Mouse (Mus musculus) ovary, adult 18-20 months (tissue): Measurements from ENCODE around the gene B3gat3.
A peak's percentile ranks its signal among the peaks of the same experiment; 100 is the strongest.

ENCODE experiments used
- DNase-seq: peaks from one replicate; pipeline ENCODE4 v3.0.0; 2022; ENCODE audit warnings: low spot score, mixed read lengths

Gene B3gat3

DNA sequence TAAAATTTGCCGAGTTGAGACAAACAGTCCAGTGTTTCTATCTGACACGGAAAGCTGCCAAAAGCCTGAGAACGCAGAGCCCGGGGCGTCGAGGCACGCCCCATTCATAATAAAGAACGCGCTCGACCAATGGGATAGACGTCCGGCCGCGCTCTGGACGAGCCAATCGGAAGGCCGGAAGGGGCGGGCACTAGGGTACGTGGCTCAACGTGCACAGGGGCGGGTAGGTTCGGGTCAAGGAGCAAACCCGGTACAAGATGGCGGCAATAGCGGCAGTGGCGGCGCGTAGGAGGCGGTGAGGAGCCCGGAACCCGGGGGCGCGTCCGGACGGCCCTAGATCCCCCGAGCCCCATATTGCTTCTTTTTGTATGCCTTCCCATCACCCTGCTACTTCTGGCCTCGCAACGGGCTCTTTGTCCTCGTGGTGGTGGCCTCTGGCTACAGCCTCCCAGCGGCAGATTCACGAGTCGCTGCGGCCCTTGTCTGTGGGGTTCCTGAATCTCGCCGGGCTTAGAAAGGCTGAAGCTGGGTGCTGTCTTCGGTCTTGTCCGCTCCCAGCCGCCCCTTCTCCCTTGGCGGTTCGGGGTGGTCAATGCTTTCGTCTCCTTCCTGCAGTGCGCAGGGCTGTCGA is 22.2 kb upstream of the B3gat3 start, which contains the start of gene Ganab:
TSS of gene Ganab (plus strand) at position 207 of the 631 bp plus-strand sequence.
- peak; percentile 94 for DNase-seq

DNA sequence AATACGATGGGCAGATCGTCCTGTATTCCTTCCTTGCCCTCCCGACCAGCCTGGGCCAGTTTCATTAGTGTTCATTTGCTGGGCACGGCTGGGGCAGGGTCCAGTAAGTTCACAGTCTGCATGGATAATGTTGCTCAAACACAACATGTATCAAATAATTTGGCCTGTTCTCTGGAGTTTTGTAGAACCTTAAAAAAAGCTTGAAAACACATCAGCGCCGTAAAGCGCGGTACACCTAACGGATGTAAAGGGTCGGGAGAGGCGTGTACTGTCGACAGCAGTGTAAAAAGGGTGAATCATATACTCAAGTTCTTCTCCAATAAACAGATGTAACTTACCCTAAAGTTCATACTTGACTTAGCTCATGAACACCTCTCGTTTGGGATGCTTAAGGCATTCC is 21.6 kb upstream of the B3gat3 start:
- no peak for DNase-seq

DNA sequence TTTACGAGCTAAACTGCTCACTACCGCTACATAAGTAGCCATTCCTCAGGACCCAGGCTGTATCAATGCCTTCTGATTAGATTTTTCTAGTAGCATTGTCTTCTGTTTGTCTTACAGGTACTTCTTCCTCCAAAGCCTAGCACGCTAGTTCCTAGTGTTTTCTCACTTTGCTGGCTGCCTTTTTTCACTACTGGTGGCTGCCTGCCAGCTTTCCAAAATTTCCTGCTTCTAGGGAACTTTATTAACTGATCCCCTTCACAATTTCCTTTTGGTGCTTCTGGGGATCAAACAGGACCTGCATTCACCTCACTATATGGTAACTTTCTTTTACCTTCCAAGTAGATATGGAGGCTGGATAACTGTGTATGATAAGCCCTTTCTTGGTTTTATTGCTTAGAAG is 21.1 kb upstream of the B3gat3 start:
- no peak for DNase-seq

DNA sequence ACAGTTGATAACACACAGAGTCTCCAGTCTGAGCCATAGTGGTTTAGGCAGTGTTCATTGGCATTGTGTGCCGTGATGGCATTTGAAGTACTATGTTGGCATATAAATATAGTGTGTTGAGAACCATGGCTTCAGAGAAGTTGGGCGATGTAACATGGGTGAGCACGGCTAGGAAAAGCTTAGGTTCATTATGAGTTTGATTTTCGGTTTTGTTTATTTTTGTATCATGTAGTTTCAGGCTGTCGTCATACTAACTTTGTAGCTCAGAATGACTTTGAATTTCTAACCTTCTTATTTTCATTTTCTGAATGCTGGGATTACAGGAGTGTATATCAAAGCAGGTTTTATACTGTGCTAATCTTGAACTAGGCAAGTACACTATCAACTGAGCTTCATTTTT is 16.8 kb upstream of the B3gat3 start:
- DNase-seq: no peak

DNA sequence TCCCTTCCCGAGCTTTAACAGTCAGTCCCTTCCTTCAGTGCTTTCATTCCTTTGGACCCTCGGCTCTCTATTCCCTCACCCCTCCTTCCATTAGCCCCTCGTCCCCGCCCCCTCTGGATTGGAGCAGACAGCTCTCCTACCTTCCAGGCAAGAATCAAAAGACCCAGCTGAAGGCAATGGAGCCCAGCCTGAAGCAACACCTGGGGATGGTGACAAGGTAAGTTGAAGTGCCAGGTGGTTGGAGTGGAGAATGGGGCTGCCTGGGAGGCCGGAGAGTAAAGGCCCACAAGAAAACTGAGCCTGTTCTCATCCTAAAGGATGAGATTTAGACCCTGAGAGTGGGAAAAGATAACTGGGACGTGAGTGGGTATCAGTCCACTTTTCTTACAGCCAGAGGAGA is 11.6 kb upstream of the B3gat3 start:
- no peak for DNase-seq

DNA sequence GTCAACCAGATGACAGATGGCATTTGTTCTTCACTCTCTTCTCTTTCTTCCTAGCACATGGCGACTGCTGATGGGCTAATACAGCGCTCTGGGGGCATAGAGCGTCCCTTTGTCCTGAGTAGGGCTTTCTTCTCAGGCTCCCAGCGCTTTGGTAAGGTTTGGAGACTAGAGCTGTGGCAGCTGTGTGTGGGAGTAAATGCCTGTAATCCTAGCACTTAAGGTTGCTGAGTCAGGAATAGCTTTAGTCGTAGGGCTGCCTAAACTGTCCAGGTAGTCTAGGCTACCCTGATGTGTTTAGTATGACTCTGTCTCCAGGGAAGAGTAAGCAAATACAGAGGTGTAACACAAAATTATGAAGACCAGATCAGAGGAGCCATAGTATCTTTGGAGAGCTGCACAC is 8.4 kb upstream of the B3gat3 start:
- no peak for DNase-seq

DNA sequence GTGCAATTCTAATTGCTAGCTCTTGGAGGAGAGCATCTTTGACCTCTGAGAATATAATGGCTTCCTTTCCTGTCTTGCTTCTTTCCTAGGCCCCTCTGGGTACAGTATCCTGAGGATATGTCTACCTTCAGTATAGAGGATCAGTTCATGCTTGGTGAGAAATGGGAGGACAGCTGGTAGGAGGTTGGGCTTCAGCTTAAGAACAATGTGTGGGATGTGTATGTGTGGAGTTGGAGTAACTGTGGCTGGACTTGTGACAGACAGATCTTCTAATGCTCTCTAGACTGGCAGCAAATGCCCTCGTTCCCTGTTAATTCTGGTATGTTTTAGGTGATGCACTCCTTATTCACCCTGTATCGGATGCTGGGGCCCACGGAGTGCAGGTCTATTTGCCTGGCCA is 6.0 kb upstream of the B3gat3 start:
- DNase-seq: no peak

DNA sequence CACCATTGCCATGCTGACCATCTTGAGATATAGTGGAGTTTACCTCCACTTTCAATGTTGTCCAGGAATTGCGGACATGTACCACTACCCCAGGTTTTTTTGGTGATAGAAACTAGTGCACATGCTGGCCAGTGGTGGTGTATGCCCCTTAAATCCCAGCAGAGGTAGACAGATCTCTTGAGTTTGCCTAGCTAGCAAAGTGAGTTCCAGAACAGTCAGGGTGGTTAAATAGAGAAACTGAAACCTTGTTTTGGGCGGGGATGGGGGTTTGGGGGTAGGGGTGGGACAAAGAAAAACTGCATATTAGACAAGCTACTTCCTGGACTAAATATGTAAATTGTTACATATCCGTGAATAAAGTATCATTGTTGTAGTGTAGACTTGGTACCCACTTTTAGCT is 1.2 kb upstream of the B3gat3 start:
- no peak for DNase-seq

DNA sequence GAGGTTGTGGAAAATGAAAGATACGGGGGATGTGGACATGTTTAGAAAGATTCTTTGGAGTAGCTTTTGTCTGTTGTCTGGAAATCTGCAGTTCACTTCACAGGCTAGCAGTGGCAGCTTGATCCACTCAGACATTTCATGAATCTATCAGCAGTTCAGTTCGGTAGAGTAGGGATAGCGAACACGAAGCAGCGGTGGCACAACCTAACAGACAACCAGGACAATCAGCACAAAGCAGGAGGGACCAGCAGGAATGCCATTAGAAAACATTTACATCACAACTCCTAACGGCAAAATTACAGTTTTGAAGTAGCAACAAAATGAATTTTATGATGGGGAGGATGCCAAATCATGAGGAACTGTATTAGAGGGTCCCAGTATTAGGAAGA is 496 bp upstream of the B3gat3 start:
- DNase-seq: no peak

DNA sequence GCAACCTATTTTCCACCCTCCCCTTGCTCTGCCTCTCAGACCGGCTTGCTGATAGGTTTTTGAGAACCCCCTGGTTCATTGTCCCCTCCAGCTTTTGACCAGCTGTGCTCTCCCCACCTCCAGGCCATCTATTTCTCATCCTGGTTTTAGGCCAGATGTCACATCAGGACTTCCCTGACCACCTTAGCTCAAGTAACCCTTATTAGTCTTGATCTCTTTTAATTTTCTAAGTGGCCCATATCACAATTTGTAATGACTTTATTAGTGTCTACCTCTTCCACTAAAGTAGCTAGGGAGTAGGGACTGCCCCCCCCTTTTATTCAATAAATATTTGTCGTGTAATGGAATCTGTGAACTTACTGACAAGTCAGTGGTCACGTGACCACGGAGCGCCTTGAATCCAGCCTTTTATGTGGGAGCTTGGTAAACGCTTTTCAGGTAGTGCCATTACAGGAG is 690 bp downstream of the B3gat3 start:
- DNase-seq: no peak

DNA sequence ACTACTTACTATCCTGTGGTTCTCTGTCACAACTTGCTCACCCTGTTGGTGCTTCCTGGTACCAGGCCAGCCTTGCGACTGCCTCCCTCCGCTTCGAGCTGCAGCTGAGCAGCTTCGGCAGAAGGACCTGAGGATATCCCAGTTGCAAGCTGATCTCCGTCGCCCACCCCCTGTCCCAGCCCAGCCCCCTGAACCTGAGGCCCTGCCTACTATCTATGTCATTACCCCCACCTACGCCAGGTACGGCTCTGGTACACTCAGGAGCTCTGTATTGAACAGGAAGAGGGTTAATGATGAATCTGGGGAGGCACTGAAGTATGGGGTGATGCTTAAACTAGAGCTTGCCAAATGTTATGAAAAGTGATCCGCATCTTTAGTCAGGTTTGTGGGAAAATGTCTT is 1.6 kb downstream of the B3gat3 start:
- no peak for DNase-seq

DNA sequence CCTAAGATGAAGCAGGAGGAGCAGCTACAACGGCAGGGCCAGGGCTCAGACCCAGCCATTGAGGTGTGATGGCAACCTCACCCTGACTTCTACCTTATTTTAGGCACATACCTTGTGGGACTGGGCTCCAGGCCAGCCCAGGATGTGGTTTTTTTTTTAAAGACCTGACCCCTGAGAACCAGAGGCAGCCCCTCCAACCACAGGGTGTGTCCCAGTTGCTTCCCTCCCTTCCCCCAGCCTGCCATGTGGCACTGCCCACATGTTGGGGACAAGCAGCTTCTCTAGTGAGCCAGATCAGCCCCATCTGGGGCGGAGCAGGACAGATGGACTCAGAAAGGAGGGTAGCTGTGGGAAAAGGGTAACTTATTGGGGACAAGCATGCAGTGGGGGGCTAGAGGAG is 6.6 kb downstream of the B3gat3 start:
- no peak for DNase-seq

DNA sequence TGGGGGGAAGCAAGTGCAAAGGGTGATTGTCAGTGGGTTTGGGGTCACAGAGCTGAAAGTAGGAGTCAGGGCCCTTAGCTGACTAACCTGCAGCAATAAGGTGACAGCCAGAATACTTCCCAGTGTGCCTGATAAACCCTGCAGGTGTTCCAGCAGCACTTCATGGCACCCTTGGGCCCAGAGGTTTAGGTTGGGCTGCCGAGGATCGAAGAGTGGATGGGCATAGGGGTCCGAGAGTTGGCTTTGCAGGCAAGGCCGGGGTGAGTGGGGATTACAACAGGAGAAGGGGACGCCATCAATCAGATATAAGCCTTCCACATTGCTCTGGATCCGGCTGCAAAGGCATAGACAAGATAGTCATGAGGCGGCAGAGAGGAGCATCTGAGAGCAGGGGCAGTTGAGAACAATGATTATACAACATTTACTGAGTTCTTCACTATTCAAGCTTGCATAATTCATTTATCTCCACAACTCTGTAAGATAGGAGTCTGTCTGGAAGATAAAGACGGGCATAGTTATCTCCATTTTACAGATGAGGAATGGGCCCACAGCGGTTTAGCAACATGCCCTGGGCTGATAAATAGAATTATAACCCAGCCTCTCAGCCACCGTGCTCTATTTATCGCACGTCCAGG is 7.8 kb downstream of the B3gat3 start:
- DNase-seq: no peak

DNA sequence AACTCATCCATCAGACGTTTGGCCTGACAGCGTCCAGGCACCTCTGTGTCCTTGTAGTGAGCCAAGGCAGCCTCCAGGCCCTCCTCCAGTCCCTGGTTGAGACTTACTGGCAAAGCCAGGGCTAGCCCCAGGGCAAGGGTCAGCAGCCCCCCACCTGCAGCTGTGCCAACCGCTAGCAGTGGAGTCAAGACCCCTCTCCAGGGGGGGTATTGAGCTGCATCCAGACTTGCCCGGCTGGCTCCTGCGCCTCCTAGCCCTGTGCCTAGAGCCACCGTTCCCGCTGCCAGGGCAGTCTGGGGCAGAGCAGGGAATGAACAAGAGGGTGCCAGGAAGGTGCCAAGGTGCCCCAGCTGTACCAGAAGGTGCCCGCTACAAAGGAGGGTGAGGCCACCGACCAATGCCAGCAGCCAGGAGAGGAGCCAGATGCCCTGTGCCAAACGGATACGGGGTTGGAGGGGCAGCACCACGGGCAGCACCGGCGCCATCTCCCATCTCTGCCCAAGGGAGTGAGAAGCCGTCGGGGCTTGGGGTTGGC is 8.6 kb downstream of the B3gat3 start:
- DNase-seq: no peak

DNA sequence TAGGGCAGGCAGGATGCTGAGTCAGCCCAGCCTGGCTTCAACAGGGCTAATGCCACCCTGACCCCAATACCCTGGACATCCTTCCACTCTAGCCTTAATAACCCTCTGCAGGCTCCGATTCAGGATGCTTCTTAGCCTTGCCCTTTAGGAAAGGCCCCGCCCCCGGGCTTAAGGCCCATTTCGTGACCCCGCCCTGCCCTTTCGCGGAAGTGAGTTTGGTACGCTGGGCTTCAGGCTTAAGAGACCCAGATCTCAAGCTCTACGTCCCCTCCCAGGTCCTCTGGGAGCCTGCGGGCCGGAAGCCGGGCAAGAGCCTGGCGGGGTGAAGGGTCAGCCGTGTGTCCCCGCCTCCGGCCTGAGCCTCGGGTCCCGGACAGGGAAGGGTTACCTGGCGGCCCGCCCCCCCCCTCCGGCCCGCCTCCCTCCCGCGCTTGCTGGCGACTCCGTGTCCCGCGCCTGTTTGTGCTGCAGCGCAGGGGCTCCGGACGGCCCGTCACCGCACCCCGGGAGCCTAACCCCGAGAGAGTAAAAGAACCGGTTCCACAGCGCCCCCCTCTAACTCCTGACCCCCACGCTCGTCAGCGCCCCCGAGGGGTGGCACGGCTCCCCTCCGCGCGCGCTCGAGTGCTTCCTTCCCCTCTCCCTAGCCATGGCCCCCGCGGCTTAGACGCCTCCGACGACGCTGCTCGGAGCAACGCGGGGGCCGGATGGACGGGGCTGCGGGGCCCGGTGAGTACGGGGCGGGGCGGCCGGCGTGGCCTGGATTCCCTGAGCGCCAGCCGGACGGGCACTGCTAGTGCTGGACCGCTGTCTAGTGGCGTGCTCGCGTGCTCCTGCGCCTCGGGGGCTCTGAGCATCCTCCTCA is 9.3 kb downstream of the B3gat3 start, which contains the start of the genes Rom1 and Eml3:
TSS of gene Rom1 (minus strand) at position 133 of the 865 bp plus-strand sequence.
TSS of gene Eml3 (plus strand) at position 329 of the 865 bp plus-strand sequence.
- peak; percentile 80 for DNase-seq

DNA sequence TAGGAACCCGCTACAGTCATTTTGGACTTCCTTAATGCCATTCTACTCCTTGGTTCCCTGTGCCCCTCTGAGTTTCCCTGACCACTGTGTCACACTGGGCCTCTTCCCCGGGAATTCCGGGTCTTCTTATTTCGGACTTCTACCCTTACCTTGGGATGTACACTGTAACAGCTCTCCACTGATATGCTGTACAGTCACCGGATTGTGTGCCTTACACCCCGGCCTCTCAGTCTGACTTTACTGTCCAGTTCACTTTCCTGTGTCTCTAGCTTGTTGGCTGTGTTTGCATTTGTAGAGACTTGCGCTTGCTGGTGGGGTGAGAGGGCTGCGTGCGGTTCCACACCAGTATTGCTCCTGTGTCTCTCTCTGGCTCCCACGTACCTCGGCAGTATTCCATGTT is 9.9 kb downstream of the B3gat3 start:
- DNase-seq: no peak

DNA sequence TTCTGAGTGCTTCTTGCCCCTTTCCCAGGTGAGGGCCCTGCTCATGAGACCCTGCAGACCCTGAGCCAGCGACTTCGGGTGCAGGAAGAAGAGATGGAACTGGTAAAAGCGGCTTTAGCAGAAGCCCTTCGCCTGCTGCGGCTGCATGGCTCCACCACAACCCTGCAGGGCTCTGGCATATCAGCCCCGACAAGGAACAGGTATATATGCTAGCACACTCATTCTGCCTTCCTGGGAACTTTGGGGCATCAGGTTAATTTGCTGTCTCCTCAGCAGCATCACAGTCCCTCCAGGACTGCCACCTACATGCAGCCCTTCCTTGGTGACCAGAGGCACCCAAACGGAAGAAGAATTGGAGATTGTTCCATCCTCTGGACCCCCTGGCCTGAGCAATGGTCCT is 10.6 kb downstream of the B3gat3 start:
- no peak for DNase-seq

DNA sequence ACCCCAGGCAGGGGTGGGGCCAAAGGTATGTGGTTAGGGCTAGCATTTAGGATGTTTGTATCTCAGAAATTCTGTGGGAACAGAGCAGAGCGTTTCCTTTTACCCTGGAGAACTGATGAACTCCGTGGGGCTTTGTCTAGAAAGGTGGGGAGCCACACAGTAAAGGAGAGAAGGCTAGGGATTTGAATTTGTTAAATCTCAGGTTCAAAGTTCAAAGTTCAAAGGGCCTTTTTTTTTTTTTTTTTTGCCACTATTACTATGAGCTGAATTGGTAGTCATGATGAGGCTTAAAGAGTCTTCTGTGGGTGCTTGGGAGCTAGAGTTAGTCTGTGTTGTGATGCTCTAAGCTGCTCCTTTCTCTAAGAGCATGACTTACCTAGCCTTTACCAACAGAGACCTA is 16.6 kb downstream of the B3gat3 start:
- DNase-seq: no peak

DNA sequence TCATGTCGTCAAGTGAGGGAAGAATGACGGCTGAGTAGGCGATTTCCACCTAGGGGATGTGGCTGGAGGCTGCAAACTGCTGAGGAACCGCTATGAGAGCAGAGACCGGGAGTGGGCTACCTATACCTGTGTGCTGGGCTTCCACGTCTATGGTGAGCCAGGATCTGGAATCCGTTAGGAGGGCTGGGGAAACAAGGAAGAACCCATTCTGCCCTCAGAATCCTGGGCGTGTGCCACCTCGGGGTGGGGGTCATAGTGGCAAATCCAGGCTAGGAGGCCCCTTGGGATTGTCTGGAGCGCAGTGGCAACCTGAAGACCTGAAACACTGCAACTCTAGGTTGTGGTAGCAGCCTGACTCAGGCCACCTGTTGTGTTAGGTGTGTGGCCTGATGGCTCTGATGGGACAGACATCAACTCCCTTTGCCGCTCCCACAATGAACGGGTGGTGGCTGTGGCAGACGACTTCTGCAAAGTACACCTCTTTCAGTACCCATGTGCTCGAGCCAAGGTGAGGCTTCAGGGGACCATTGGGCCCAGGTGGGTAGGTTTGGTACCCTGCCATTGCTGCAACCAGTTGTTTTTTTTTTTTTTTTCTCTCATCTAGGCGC is 20.5 kb downstream of the B3gat3 start:
- no peak for DNase-seq

DNA sequence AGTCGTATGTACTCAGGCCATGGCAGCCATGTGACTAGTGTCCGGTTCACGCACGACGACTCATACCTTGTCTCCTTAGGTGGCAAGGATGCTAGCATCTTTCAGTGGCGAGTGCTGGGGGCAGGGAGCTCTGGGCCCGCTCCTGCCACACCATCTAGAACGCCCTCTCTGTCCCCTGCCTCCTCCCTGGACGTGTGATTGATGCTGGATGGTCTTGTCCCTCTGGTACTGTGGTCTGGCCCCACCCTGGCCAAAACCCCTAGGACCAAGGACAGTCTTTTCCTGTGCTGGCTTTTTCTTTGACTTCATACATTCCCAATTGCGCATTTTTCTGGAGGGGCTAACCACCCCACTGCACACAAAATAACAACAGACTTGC is 21.0 kb downstream of the B3gat3 start:
- DNase-seq: no peak

DNA sequence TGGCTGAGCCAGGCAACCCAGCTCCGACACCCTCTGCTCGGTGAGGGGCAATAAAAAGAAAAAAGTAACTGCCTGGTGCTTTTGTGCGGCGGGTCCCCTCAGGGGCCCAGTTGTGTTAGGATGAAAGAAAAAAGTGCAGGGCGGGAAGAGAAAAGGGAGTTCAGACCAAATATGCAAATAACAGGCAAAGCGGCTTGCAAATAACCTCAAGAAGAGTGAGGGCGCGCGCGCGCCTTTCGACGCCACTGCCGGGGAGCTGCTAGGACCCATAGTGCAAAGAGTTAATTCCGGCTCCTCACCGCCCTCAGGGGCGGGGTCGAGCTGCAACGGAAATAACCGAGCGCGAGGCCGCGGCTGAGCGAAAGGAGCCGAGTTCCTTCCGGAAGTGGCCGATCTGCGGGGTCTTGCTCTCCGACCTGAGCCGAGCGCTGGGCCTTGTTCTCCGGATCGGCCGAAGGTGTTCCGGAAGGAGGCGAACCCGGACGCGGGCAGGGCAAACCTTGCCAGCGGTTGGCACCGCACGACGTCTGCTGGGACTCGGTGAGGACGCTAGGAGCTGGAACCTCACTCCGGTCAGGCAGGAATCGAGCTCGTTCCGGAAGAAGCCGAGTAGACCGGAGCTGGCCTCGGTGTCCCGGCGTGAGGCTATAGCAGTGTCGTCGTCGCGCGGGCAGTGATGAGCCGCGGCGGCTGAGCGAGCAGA is 21.5 kb downstream of the B3gat3 start, which contains the start of gene Mta2:
TSS of gene Mta2 (plus strand) at position 361 of the 703 bp plus-strand sequence.
- peak; percentile 90 for DNase-seq
